Mouse (Mus musculus) erythroid progenitor cell, adult 5-6 weeks (primary cell): ENCODE data around the gene Gtf3c2. TPM values are rescaled to one million over a fixed set of nuclear protein-coding genes. Genes with fewer than 3 reads are reported as not detected.

ENCODE experiments used
- ATAC-seq: replicated peaks from 2 replicates; pipeline ENCODE4 v1.8.0; 2016; ENCODE audit warnings: moderate number of reproducible peaks, mild to moderate bottlenecking, moderate TSS enrichment, inconsistent platforms; ENCODE audit not compliant: poor library complexity, low FRiP score, severe bottlenecking
- total RNA-seq, 2 experiments: library from RNA; stranded (forward) in 1 of 2; stranded (reverse) in 1 of 2; fragments of 150-400 nt in 1 of 2; fragments of 186-747, 209-891 nt in 1 of 2; gene quantifications; 2 replicates each; pipeline versions ENCODE4 v1.2.3 to v1.2.4; 2015 to 2017; ENCODE audit warnings: low replicate concordance in 2 of 2

Gtf3c2 gene
- total RNA-seq, 2 experiments from 2014 or later, result 29.9 to 54.5 TPM

DNA sequence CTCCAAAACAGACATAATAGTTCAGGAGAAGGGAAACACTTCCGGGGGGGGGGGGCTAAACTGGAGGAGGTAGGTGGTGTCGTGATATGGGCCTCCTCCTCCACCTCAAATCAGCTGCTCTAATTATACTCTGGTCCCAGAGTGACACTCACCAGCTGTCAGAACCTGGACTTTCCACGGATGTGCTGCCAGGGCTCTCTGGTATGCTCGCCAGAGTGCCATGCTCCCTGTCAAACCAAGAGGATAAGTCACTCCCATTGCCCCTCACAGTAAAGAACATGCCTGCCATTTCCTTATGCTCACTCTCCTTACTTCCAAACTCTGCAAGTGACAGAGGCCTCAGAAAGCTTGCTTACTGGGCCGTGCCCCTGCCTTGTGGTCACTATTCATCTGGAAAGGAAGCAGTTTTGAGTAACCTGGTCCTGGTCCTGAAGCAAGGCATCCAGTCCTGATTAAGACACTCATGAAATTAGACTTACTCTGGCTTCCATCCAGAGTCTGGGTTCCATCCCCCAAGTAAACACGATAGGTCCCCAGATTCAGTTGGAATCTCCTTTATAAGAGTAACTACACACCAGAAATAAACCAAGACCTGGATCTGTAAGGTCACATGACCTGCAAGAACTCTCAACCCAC is 26.3 kb downstream of the Gtf3c2 start:
- ATAC-seq, result peak; percentile 6; the same call in 1 of the 2 replicates

DNA sequence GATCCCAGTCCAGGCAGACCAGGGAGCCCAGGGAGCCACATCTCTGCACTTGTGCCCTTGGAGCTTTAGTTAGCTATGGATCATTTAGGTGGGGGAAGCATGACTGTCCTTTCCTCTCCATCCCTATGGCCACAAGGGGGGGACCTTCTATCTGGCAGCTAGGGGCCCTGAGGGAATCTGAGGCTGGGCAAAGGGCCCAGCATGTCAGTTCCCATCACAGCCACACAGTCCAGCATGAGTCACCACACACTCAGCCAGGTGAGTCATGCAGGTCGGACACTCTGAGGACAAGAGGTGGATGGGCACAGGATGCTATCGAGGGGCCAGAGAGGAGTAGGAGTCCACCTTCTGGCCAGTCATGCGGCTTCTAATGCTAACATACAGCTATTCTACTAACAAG is 28.2 kb downstream of the Gtf3c2 start:
- ATAC-seq, result no peak

DNA sequence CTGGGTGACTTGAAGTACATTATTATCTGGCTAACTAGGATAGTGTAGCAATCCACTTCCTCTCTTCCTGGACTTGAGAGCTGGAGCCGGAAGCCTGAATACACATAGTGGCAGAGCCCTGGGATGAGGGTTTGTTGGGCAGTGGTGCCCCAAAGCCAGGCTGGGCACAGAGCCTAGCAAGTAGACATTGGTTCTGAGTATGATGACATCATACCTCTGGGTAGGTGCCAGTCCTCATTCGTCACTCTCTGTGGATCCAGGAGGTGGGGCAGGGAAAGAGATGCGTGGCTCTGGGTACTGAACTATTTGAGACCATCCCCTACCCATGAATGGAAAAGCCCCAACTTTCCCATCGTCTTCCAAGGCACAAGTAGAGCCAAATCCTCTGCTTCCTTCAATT is 30.2 kb downstream of the Gtf3c2 start:
- ATAC-seq, result no peak

DNA sequence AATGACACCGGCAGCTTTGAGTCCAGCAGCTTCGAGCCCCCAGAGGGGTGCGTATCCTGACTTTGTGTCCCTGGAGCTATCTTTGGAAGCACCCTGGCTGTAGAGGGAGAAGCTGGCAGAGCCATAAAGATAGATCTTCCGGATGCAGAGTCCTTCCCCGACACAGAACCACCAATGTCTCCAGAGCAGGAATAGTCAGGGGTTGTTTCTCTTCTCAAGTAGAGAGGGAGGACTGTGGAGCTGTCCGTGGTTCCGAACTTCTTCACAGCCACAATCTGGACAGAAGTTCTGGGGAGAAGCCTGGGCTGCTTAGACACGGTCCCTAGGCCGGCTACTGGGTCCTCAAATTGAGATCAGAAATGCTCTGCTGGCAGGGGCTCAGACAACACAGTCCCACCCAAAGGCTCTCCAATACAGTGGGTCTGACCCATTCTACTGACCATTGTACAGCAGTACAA is 40.9 kb downstream of the Gtf3c2 start:
- no peak for ATAC-seq

DNA sequence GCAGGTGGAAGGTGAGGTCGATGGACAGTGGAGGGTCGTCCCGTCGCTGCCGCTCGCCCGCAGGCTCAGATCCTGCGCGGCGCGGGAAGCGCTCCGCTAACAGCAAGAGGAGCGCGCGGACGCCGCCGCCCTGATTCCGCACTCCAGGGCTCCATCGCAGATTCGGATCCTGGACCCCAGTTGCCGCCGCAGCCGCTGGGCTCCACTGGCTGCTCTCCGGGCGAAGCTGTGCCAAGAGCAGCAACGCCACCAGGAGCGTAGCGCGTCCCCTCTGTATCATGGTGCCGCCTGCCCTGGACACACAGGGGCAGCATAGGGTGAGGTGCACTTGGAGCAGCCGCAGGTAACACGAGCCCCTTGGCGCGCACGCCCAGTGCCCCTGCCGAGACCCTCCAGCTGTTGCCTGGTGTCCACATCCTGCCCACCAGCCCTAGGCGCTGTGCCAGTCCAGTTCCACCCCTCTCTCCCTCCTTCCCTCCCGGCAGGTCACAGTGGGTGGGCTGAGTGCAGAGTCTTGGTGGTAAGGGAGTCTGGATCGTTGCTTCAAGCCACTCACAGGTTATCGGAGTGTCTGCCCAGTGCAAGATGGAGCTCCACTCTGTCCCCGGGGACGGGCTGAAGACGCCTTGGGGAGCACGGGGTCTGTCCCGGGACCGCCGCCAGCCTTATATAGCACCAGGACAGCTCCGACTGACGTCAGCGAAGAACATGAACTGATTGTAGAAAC is 41.5 kb downstream of the Gtf3c2 start, which contains the start of gene Ucn:
Gene Ucn (minus strand): TSS at position 589 of the 727 bp plus-strand sequence.
- ATAC-seq, result no peak

DNA sequence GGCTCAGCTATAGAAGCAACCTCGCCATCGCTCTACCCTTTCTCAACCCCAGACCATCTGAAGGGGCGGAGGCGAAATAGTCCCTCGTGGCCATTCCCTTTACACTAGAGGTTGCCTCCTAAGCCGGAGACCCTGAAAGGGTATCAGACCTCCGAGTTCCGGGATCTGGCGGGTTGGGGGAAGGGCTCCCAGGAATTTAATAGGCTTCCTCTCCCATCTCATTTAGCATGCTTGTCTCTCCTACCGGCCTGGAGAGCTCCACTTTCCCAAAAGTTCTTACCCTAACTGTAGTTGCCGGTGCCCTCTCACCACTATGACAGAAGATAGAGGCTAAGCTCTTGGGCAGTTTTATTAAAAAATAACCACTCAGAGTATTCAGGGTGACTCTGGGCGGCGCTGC is 42.3 kb downstream of the Gtf3c2 start:
- no peak for ATAC-seq

DNA sequence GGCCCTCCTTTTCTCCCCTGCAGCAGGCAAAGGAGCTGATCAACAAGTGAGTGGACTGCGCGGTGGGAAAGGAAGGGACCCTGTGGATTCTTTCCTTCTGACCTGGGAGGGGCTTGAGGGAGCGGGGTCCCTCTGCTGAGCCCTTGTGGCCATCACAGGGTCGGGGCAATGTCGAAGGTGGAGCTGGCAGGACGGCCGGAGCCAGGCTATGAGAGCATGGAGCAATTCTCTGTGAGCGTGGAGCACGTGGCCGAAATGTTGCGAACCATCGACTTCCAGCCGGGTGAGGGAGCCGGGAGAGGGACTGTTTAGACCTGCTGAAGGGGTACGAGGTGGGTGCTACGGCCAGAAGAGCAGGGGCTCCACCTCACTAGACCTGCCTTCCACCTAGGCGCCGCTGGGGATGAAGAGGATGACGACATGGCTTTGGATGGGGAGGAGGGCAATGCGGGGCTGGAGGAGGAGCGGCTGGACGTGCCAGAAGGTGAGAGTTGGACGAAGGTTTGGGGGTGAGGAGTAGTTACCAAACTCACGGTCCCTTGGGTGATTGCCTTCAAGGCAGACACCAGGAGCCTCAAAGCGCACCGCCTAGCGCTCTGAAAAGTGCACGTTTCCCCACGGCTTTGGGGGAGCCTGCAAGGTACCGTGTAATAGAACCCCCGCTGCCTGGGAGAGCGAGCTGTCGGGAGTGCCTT is 43.1 kb downstream of the Gtf3c2 start:
- ATAC-seq, result no peak

DNA sequence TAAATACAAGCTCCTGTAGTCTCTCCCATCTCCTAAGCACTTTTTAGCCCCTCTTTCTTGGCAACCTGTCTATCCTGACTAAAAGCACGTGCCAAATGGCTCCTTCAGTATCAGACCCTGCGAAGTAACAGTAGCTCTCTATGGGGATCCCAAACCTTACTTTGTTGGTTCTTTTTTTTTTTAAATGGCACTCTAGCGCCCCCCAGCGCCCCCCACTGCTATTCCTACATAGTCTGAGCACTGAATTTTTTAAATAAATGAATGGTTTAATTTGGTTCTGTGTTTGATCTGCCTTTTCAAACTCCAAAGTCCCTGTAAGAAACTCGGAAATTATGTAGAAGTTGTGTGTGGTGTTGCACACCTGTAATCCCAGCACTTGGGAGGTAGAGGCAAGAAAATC is 53.9 kb downstream of the Gtf3c2 start:
- ATAC-seq, result no peak

DNA sequence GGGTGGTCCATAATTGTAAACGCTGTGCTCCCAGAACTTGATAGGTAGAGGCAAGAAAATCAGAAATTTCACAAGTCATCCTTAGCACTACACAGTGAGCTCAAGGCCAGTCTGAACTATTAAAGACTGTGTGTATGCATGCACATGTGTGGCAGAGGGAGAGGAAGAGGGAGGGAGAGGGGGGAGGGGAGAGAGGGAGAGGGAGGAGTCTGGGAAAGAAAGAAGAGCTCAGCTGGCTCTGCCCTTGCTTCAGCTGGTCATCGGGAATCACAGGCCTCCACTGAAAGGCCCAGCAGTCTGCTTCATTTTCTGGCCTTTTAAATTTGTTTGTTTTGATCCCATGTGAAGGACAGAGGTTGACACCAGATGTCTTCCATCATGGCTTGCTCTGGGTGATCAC is 56.5 kb downstream of the Gtf3c2 start:
- ATAC-seq, result no peak

DNA sequence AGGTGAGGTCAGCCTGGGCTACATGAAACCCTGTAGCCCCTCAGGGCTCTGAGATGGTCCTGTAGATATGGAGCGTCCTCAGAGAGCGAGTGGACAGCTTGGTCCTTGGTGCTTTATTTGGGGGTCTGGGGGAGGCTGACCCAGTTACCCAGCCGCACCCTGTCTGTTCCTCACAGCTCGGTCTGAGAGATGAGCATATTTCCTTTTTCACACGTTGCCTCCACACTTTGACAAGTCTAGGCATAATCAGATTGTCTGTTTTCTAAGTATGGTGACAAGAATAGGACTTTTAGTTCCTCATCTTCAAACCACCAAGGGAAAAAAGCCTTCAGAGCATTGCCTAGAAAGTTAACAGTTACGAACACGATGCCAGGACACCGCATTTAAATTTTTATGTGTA is 58.8 kb downstream of the Gtf3c2 start:
- no peak for ATAC-seq

DNA sequence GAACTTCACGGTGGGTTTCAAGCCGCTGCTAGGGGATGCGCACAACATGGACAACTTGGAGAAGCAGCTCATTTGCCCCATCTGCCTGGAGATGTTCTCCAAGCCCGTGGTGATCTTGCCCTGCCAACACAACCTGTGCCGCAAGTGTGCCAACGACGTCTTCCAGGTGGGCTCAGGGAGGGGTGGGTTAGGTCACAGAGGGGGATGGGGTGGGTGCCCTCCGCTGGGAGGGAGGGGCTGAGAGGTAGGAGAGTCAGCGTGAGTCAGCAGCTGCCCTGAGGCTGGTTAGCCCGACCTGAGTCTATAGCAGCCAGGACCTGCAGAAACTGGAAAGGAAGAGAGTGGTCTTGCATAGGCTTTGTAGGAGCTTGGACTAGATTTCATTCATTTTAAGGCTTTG is 63.0 kb downstream of the Gtf3c2 start:
- no peak for ATAC-seq

DNA sequence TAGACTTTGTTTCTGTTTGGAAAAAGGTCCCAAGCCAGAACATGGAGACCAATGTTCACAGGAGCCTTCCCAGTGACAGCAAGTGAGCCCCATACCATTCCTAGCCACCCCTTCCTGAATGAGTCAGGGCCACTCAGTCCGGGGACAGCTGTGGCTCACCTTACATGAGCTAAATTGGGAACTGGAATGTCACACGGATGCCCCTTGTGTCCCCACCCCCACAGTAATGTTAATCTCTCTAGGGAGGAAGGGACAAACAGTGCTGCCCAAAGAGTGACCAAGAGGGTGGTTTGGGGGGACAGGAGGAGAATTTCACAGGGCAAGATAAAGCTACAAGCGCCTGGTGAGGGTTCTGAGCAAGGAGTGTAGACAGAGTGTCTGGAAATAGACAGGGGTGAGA is 63.6 kb downstream of the Gtf3c2 start, which contains the start of gene Trim54:
Gene Trim54 (plus strand): TSS at position 359 of the 400 bp plus-strand sequence.
- ATAC-seq, result no peak

DNA sequence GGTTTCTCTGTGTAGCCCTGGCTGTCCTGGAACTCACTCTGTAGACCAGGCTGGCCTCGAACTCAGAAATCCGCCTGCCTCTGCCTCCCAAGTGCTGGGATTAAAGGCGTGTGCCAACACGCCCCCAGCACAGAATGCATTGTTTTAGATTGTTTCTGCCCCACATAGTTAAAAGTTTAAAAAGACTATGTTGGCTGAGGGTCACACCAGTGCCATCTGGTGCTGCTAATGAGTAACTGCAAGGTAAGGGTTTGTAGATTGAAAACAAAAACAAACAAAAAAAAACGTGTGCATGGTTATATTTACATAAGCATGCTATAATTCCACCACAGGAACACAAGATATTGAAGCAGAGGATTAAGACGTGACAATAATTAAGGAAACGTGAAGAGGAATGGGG is 69.2 kb downstream of the Gtf3c2 start:
- ATAC-seq, result no peak

DNA sequence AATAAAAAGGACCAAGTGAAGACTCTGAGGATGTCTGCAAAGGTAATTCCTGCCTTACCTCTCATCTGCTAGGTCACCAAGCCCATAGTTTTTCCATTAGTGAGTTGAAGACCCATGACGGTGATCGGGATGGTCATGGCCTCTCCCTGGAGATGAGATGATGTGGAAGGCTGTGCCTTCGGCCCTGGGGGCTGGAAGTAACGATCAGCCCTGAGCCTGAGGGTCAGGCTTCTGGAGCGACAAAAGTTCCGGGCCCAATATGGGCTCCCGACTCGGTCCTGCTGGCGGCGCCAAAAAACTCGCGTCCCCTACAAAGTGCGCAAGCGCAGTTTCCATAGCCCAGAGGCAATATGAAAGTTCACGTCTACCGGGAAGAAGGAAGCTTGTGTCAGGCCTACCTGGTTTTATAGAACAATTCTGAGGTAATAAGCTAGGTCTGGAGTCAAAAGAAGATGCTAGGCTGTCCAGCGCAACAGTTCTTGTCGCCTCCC is 71.9 kb downstream of the Gtf3c2 start, which contains the start of gene Slc30a3:
Gene Slc30a3 (minus strand): TSS at position 238 of the 491 bp plus-strand sequence.
- no peak for ATAC-seq

Other genes with a start within 250 kb of the Gtf3c2 start
- not detected in 2 replicates for gene Cgref1, start 234.6 kb downstream of the Gtf3c2 start, total RNA-seq (2015; ENCODE audit: low replicate concordance)
- gene Cgref1, start 234.6 kb downstream of the Gtf3c2 start, total RNA-seq (2017; ENCODE audit: low replicate concordance), result not detected in 2 replicates
- 42.3 and 55.5 TPM in 2 replicates for gene Preb, start 219.8 kb downstream of the Gtf3c2 start, total RNA-seq (2015; ENCODE audit: low replicate concordance)
- gene Preb, start 219.8 kb downstream of the Gtf3c2 start, total RNA-seq (2017; ENCODE audit: low replicate concordance), result 8.2 and 24.9 TPM in 2 replicates
- gene Tcf23, start 211.5 kb downstream of the Gtf3c2 start, total RNA-seq (2015; ENCODE audit: low replicate concordance), result not detected in 2 replicates
- not detected in 2 replicates for gene Tcf23, start 211.5 kb downstream of the Gtf3c2 start, total RNA-seq (2017; ENCODE audit: low replicate concordance)
- 38.6 and 49.9 TPM in 2 replicates for gene Atraid, start 131.8 kb downstream of the Gtf3c2 start, total RNA-seq (2015; ENCODE audit: low replicate concordance)
- 15.1 and 16.0 TPM in 2 replicates for gene Atraid, start 131.8 kb downstream of the Gtf3c2 start, total RNA-seq (2017; ENCODE audit: low replicate concordance)
- not detected in 2 replicates for gene Slc5a6, start 131.2 kb downstream of the Gtf3c2 start, total RNA-seq (2015; ENCODE audit: low replicate concordance)
- not detected in 2 replicates for gene Slc5a6, start 131.2 kb downstream of the Gtf3c2 start, total RNA-seq (2017; ENCODE audit: low replicate concordance)
- 19.3 and 24.9 TPM in 2 replicates for gene Cad, start 125.4 kb downstream of the Gtf3c2 start, total RNA-seq (2015; ENCODE audit: low replicate concordance)
- gene Cad, start 125.4 kb downstream of the Gtf3c2 start, total RNA-seq (2017; ENCODE audit: low replicate concordance), result 3.5 and 11.3 TPM in 2 replicates
- gene Dnajc5g, start 73.9 kb downstream of the Gtf3c2 start, total RNA-seq (2015; ENCODE audit: low replicate concordance), result not detected in 2 replicates
- gene Dnajc5g, start 73.9 kb downstream of the Gtf3c2 start, total RNA-seq (2017; ENCODE audit: low replicate concordance), result not detected in 2 replicates
- gene Slc30a3, start 71.9 kb downstream of the Gtf3c2 start, total RNA-seq (2015; ENCODE audit: low replicate concordance), result not detected in 2 replicates
- gene Slc30a3, start 71.9 kb downstream of the Gtf3c2 start, total RNA-seq (2017; ENCODE audit: low replicate concordance), result not detected in 2 replicates
- not detected in 2 replicates for gene Trim54, start 63.4 kb downstream of the Gtf3c2 start, total RNA-seq (2015; ENCODE audit: low replicate concordance)
- gene Trim54, start 63.4 kb downstream of the Gtf3c2 start, total RNA-seq (2017; ENCODE audit: low replicate concordance), result not detected in 2 replicates
- not detected in 2 replicates for gene Ucn, start 41.3 kb downstream of the Gtf3c2 start, total RNA-seq (2015; ENCODE audit: low replicate concordance)
- gene Ucn, start 41.3 kb downstream of the Gtf3c2 start, total RNA-seq (2017; ENCODE audit: low replicate concordance), result not detected in 2 replicates
- gene Mpv17, start 25.9 kb downstream of the Gtf3c2 start, total RNA-seq (2015; ENCODE audit: low replicate concordance), result 1.3 and 11.5 TPM in 2 replicates
- 0.23 and 4.7 TPM in 2 replicates for gene Mpv17, start 25.9 kb downstream of the Gtf3c2 start, total RNA-seq (2017; ENCODE audit: low replicate concordance)
- 4.6 TPM in 1 of 2 replicates, not detected in the other for gene Gm29609, start 233 bp downstream of the Gtf3c2 start, total RNA-seq (2015; ENCODE audit: low replicate concordance)
- gene Gm29609, start 233 bp downstream of the Gtf3c2 start, total RNA-seq (2017; ENCODE audit: low replicate concordance), result not detected in 2 replicates
- gene Snx17, start 13.1 kb upstream of the Gtf3c2 start, total RNA-seq (2015; ENCODE audit: low replicate concordance), result 22.6 and 31.7 TPM in 2 replicates
- gene Snx17, start 13.1 kb upstream of the Gtf3c2 start, total RNA-seq (2017; ENCODE audit: low replicate concordance), result 16.3 and 39.3 TPM in 2 replicates
- 36.5 and 60.5 TPM in 2 replicates for gene Eif2b4, start 13.3 kb upstream of the Gtf3c2 start, total RNA-seq (2015; ENCODE audit: low replicate concordance)
- 8.2 and 53.5 TPM in 2 replicates for gene Eif2b4, start 13.3 kb upstream of the Gtf3c2 start, total RNA-seq (2017; ENCODE audit: low replicate concordance)
- 6.8 and 9.2 TPM in 2 replicates for gene Zfp513, start 22.2 kb upstream of the Gtf3c2 start, total RNA-seq (2015; ENCODE audit: low replicate concordance)
- gene Zfp513, start 22.2 kb upstream of the Gtf3c2 start, total RNA-seq (2017; ENCODE audit: low replicate concordance), result 10.8 and 15.4 TPM in 2 replicates
- gene Ppm1g, start 40.5 kb upstream of the Gtf3c2 start, total RNA-seq (2015; ENCODE audit: low replicate concordance), result 166 and 178 TPM in 2 replicates
- 214 and 223 TPM in 2 replicates for gene Ppm1g, start 40.5 kb upstream of the Gtf3c2 start, total RNA-seq (2017; ENCODE audit: low replicate concordance)
- 22.2 and 45.4 TPM in 2 replicates for gene Nrbp1, start 60.7 kb upstream of the Gtf3c2 start, total RNA-seq (2015; ENCODE audit: low replicate concordance)
- gene Nrbp1, start 60.7 kb upstream of the Gtf3c2 start, total RNA-seq (2017; ENCODE audit: low replicate concordance), result 39.4 and 44.4 TPM in 2 replicates
- not detected in 2 replicates for gene Gm9970, start 61.1 kb upstream of the Gtf3c2 start, total RNA-seq (2015; ENCODE audit: low replicate concordance)
- not detected in 2 replicates for gene Gm9970, start 61.1 kb upstream of the Gtf3c2 start, total RNA-seq (2017; ENCODE audit: low replicate concordance)
- gene Krtcap3, start 71.5 kb upstream of the Gtf3c2 start, total RNA-seq (2015; ENCODE audit: low replicate concordance), result not detected in 2 replicates
- gene Krtcap3, start 71.5 kb upstream of the Gtf3c2 start, total RNA-seq (2017; ENCODE audit: low replicate concordance), result not detected in 2 replicates
- 2.9 and 10.5 TPM in 2 replicates for gene Ift172, start 111.0 kb upstream of the Gtf3c2 start, total RNA-seq (2015; ENCODE audit: low replicate concordance)
- 5.7 and 10.3 TPM in 2 replicates for gene Ift172, start 111.0 kb upstream of the Gtf3c2 start, total RNA-seq (2017; ENCODE audit: low replicate concordance)
- not detected in 2 replicates for gene Fndc4, start 115.9 kb upstream of the Gtf3c2 start, total RNA-seq (2015; ENCODE audit: low replicate concordance)
- 0.08 TPM in 1 of 2 replicates, not detected in the other for gene Fndc4, start 115.9 kb upstream of the Gtf3c2 start, total RNA-seq (2017; ENCODE audit: low replicate concordance)
- not detected in 2 replicates for gene Gckr, start 117.3 kb upstream of the Gtf3c2 start, total RNA-seq (2015; ENCODE audit: low replicate concordance)
- gene Gckr, start 117.3 kb upstream of the Gtf3c2 start, total RNA-seq (2017; ENCODE audit: low replicate concordance), result not detected in 2 replicates